ENCODE assay signal across 8 mouse cellular contexts in the genomic region with DNA sequence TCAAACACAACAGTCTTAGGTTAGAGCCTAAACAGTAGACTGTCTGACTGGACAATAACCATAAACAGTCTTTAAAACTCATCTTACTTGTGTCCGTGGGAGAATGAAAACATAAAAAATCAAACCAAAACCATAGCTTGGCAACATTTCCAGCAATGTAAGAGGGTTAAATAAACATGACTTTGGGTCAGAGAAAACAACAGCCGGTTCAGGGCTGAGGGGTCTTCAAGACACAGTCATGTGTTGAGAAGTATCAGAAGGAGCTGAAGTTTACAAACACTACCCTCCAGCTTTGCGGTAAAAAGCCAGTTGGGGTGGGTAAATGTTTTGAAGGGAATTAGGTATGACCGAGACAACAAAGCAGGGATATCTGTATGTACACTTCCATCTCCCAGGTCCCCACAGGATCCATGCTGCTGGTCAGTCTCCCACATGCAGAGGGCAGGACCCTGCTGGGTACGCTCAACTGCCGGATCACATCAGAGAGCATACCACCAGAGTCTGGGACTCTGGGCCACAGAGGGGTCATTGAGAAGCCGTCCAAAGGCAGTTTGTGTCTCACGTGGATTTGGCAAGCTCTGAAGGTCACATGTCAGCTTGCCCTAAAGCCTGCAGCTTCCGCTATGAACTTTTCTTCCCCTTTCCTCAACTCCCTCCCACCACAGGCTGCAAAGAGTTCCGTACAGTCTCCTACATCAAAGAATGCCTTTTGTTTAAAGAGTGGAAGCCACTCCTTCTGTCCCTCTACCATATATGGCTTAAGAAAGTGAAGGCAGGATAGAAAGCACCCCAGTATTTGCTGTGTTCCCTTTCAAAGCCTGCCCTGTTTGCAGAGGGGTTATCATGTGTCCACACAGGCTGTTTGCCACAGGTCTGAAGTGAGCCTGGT.
DNase-seq lines count a peak whose midpoint lies in the region; ATAC-seq lines count a peak whose summit lies in the region.

No protein-coding gene starts in this region.

- no peaks in the 10 kb centered on the region for H3K9me3 ChIP-seq in heart, embryonic 14.5 days (ENCODE audit: control insufficient read depth, low read length)

- peaks cover 4% of the 10 kb centered on the region in 2 experiments; a peak in 3 of 4 replicates for H3K4me1 ChIP-seq in heart, embryonic 14.5 days (ENCODE audit: control insufficient read depth in 2 of 2, insufficient read depth in 2 of 2, low read length in 2 of 2)

- H3K4me2 ChIP-seq in heart, embryonic 14.5 days (ENCODE audit: low read length) = peak overlapping the region; percentile 19

- WGBS in heart, embryonic 14.5 days = 41% methylated on average over 10 of the region's 10 CpGs

- no peaks in the 10 kb centered on the region for H3K27me3 ChIP-seq in heart, embryonic 14.5 days (ENCODE audit: control insufficient read depth, insufficient read depth, low read length)

- ATAC-seq in CD4-positive, CD25-positive, alpha-beta regulatory T cell, adult 4 months = no peak
- no peak for ATAC-seq in heart, embryonic 14.5 days (ENCODE audit: insufficient number of reproducible peaks, insufficient read depth, low FRiP score, low read depth)

- H3K27ac ChIP-seq in heart, embryonic 14.5 days (replicated peaks in 1 of 2; ENCODE audit: control insufficient read depth in 1 of 2, insufficient read depth in 1 of 2, low read depth in 2 of 2, low read length in 2 of 2) = 0 out of 4 replicates have a peak overlapping the region, but pooled peaks of 1 of the 2 experiments have one; percentile 34

- H3K4me3 ChIP-seq in heart, embryonic 14.5 days (ENCODE audit: control insufficient read depth in 1 of 2, insufficient read depth in 1 of 2, low read depth in 1 of 2, low read length in 2 of 2) = no peak overlapping the region

- H3K36me3 ChIP-seq in heart, embryonic 14.5 days (ENCODE audit: control insufficient read depth, insufficient read depth, low read length) = no peaks in the 10 kb centered on the region

- DNase-seq in CD4-positive, CD25-positive, alpha-beta regulatory T cell, adult 2 months (ENCODE audit: low read depth, low spot score) = peak; percentile 28
- DNase-seq in adrenal gland, postnatal 25 days = peak; percentile 6
- peak; percentile 18 to 53 for DNase-seq in kidney, postnatal 4 days
- peak; percentile 27 for DNase-seq in mesoderm, embryonic 11.5 days (ENCODE audit: low read depth, low spot score)
- DNase-seq in thymus, postnatal 4 days = peak; percentile 20
- DNase-seq in layer of hippocampus, adult 8-10 months (ENCODE audit: low spot score in 2 of 2) = no peak

- peak overlapping the region; percentile 31; the same call in 1 of the 2 replicates for H3K9ac ChIP-seq in heart, embryonic 14.5 days (ENCODE audit: low read length)

Comparison
In these comparisons a context has a peak if more than half of its experiments do, and no peak if none do; other contexts are left out.
1. DNase-seq: peak in CD4-positive, CD25-positive, alpha-beta regulatory T cell, adult 2 months (single experiment), adrenal gland, postnatal 25 days (single experiment), kidney, postnatal 4 days (2 of 2), mesoderm, embryonic 11.5 days (single experiment) and thymus, postnatal 4 days (single experiment); none in layer of hippocampus, adult 8-10 months (0 of 2).